Mouse (Mus musculus) layer of hippocampus, postnatal 25 days (tissue): ENCODE data around the gene Strn. TPM values are rescaled to one million over a fixed set of nuclear protein-coding genes. Genes with fewer than 3 reads are reported as not detected.

Source experiments
- DNase-seq, 2 experiments: peaks; one replicate each; pipeline ENCODE4 v3.0.0; 2022; ENCODE audit warnings: mixed read lengths in 2 of 2, low spot score in 1 of 2; ENCODE audit errors: extremely low spot score in 1 of 2
- total RNA-seq, 2 experiments: library from RNA; stranded (reverse); gene quantifications; 2 replicates each; pipeline ENCODE4 v1.2.3; 2021

Gene Strn
- total RNA-seq: 10 to 100 TPM; 66.9 to 68.9 TPM

DNA sequence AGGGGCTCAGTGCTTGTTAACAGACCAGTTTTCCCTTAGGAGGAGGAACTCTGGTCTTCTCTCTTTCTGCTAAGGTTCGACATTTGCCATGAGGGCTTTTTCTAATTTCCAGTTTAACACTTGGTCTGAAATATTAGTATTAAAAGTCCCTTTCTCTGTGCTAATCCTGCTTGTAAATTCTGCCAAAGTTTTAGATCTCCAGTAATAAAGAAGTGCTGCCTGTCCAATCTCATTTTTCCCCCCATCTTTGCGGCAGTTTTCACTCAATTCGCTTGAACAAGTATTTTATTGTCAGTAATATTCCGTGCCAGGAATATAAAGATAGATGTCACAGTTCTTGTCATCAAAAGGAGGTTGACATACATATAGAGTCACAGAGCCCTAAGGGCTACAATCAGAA is at the start of gene Strn:
TSS of gene Strn (minus strand) at position 101 of the 400 bp plus-strand sequence.
- DNase-seq: no peak

- DNase-seq: no peak
Measured at GRCm38 (mm10) chr17:78778765-78779164, 41.8 kb upstream of the Strn start.

DNA sequence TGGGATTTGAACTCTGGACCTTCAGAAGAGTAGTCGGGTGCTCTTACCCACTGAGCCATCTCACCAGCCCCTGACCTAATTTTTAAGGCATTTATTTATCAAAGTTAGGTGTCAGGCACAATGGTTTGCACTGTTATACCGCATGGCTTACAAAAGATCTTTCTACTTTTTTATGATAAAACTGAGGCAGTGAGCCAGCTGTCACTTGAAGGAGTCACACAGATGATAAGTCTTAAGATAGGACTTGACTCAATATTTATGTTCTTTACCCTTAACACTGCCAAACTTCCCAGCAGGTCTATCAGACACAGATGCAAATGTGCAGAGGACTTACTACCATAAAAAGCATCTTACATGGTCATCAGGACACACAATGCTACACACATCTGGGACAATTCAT is 35.3 kb upstream of the Strn start:
- no peak for DNase-seq

DNA sequence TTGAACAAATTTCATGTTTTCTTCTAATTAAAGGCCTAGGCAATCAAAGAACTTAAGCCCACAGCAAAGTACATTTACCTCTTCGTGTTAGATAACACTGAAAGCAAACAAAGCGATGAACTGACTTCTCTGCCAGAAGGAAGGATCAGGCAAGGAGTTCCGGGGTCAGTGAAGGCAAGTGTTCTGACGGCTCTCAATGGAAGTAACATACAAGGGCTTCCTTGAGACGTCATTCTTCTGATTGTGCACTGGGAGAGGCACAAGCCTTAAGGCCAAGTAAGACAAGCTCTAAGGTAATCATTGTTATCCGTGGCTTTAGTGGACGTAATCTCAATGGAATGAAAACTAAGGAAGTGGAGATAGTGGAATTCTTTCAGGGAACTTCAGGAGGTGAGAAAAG is 33.9 kb upstream of the Strn start:
- DNase-seq: no peak

- DNase-seq: no peak
Measured at GRCm38 (mm10) chr17:78769341-78769740, 32.3 kb upstream of the Strn start.

DNA sequence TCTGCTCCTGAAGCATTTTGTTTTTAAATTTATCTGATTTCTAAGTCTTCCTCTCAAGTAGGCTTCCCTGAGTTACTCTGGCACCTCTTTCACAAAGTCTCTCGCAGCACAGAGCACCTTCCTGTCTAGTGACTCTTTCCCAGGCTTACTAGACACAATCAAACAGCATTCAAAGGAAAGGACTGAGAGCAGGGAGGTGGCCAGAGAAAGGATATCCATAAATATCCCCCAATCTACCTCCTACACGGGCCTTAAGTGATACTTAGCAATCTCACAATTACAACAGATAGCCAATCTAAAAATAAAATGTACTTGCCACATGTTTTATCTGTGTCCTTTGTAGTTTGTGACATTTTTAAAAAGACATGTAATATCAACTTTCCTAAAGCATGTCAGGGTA is 31.9 kb upstream of the Strn start:
- DNase-seq: no peak

DNA sequence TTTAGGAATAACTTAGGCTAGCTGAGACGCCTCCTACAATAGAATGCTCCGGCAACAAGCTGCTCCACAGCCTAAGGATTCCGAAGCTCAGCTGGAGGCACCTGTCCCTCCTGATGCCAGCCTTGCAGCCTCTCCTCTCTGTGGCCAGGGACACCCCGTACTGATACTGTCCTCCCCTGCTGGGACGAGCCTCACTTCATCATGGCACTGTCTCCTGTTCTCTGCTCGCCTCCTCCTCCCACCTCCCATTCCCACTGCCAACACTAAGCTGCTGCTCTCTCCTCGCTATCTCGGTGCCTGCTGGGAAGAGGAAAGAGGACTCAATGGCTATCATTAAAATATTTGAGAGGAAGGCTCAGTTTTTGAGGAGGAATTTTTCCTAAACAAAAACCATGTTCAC is 30.6 kb upstream of the Strn start:
- DNase-seq: no peak

DNA sequence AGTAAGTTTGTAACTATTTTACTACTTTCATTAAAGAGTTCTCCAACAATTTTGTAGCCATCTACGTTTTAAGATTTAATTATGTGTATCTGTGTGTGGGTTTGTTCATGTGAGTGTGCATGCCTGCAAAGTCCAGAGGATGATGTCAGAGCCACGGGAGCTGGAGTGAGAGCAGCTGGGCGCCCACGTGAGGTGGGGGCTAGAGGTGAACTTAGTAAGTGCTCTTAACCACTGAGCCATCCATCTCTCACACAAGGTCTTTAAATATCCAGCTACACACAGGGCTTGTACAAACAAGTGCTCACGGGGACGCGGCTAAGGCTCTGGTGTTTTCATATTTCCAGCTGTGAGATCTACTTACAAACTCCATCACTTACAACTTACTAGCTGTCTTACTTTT is 29.1 kb upstream of the Strn start:
- no peak for DNase-seq

DNA sequence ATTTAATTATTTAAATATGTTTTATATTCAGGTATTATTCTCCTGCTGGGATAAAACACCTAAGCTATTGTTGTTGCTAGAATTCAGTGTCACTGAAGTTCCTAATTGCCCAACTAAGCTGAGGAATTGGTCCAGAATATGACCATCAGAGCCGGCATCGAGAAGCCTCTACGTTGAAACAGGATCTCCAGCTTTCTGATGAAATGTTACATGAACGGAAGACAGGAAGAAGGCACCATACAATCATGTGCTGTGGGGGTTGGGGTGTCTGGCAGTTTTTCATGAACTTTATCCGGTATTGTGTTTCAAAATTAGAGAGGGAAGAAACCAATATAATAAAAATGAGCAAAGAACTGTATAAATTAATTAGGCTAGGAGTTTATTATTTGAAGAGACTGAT is 26.3 kb upstream of the Strn start:
- no peak for DNase-seq

DNA sequence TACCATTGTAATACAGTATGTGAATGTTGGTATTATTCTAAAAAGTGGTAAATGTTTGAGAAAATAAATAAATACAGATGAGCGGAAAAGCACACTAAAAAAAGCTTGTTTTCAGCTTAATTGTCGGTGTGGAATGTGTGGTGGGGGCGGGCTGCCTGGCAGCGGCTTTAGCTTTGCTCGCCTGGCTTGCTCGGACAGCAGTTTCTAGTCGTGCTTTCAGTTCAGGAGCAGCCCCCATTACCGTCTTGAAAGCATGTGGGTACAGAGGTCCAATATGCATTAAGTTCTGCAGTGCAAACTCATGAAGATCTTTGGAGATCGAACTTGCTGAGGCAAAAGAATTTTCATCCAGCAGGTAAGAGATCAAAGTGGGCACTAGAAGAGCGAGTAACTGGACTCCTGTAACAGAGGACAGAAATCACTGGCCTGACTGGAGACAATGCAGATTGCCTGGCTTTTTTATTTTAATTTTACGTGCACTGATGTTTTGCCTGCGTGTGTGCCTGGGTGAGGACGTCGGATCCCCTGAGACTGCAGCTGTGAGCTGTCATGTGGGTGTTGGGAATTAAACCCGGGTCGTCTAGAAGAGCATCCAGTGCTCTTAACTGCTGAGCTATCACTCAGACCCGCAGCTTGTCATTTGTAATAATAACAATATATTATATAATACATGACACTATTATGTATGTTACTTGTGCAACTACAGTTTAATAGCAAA is 16.1 kb upstream of the Strn start:
- no peak for DNase-seq

DNA sequence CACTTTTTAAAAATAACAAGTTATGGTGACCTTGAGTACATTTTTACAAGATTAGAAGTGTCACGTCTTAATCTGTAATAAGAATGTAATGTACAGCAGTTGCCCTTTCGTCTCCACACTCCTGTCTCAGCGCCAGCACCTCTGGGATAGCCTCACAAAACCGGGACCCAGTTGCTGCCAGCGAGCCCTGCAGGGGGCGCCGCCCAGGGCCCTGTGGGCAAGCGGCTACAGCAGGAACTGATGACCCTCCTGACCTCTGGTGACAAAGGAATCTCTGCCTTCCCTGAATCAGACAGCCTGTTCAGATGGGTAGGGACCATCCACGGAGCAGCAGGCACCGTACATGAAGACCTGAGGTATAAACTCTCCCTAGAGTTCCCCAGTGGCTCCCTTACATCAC is 15.1 kb upstream of the Strn start:
- no peak for DNase-seq

- DNase-seq: no peak
Measured at GRCm38 (mm10) chr17:78748440-78748839, 11.4 kb upstream of the Strn start.

- DNase-seq: no peak
Measured at GRCm38 (mm10) chr17:78738416-78738815, 1.4 kb upstream of the Strn start.

DNA sequence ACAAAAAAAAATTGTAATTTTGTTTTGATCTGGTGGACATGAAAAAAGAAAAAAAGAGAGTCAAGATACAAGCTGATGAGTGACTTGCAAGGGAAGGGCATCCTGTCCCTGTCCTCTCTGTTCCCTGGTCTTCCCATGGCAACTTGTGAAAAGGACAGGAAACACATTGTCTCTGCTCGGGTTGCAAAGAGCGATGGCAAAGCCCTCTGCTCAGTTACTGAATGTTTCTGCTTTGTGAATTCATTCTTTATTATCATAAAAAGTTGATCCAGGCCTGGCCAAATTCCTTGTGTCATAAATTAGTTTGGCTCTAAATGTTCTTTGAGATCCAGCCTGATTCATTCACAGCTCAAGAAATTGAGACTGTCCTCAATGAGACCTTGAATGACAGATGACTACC is 775 bp upstream of the Strn start:
- no peak for DNase-seq

DNA sequence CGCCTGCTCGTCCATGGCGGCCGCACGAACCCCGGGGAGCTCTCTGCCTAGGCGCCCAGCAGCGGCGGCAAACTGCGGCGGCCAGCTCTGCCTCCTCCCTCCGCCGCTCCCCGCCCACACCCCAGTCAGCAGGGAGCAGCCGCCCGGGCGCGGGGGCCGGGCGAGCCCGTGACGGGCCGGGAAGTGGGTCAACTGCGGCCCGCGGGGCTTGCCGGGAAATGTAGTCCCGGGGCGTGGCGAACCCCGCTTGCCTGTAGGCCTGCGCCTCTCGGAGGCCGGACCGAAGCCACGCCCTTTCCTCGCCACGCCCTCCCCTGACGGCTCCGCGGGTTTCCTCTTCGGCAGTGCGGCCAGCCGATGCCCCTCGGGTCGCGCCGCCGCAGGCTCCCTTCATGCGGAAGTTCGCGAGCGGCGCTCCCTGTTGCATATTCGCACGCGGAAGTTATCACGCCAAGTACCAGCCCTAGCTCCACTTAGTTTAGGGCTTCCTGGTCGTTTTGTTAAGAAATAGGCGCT is 465 bp downstream of the Strn start:
- DNase-seq: peak; percentile 91 to 96

DNA sequence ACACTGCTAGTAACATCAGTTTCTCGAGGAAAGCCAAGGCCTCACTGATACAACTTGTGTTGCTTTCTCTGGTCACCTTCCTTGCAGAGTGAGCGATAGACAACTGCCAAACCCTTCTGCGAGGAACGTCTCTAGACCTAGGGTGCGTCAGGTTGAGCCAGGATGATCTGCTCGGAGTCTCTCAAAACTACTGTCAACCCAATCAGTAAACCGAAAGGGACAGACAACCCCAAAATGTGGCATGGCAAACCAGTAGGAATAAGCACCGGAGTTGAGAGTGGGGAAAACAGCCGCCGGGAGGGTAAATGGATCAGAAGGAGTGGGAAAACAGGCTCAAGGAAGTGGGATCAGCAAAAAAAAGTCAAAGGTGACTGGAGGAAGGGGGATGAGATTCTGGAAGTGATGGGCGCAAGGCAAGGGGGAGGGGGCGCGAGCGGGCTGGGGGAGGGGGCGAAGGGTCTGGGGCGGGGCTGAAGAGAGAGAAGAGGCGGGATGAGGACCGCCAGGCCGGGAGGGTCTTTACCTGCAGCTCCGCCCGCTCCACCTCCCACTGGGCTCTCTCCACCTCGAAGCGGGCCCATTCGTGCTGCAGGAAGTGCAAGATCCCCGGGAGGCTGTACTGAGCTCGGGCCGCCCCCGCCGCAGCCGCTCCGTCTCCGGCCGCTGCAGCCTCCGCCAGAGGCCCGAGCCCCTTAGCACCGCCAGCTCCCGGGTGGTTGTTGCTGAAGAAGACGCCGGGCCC is 1.1 kb downstream of the Strn start:
- peak in 1 of 2 experiments; percentile 18 for DNase-seq

- no peak for DNase-seq
Measured at GRCm38 (mm10) chr17:78734806-78735205, 2.2 kb downstream of the Strn start.

GRCm38 (mm10) chr17:78732056-78732455 is 4.9 kb downstream of the Strn start:
- no peak for DNase-seq

DNA sequence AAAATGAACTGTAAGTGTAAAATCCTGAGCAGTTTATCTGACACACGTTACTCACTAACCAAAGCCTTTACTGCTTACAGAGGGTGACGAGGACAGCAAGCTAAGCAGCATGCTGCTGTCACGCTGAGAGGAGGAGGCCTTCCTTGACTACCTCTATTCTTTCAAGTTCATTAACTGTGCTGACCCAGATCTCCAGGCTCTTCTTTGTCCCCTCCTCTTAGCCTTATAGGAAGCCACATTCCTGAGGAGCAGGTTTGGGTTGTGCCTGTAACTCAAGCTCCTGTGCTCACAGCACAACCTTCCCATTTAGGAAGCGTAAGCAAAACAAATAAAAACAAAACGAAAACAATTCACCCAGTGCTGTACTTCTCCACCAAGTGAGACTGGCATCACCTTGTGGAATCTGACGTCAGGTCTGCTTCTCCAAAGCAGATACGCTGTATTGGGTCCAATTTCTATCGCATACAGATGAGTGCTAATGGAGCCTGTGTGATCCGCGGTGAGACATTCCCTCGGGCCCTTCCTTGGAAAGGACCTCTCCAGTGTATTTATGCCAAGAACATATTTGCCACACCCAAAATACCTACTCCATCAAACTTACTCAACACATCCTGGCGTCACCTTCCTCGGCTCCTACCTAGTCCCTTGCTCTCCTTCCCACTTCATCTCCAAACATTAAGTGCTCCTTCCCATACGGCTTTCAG is 10.1 kb downstream of the Strn start:
- no peak for DNase-seq

DNA sequence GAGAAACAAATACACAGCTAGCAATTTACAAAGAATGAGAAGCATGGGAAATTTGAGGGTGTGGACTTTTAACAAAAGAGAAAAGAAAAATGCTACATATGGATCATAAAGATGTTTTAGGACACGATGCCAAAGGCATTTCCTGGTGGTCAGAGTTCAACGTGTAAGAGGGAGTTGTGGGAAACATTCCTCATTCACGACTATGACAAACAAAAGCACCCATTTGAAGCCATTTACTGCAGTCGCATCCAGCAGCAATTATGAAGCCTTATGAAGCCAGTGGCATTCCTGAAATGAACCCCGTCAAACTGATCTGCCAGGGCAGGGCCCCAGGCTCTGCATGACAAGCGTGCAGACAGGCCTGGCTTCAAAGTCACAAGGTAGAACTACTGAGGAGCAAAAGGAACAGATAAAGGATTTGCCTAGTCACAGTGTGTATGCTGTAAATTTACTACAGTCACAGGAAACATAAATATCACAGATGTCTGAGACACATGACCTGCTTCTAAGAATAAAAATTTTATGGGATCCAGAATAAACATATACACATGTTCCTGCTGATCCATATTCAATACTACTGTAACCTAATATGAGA is 12.4 kb downstream of the Strn start:
- no peak for DNase-seq

GRCm38 (mm10) chr17:78721690-78722089 is 15.3 kb downstream of the Strn start:
- no peak for DNase-seq
